Mouse (Mus musculus) spleen, postnatal 14 days (tissue): ENCODE measurements at regions not wholly inside any gene's neighbourhood (a gene's known extent, or its start where the extent isn't known, plus 50 kb on each side); places are given as distances from the start of the nearest gene placed in this dataset.

Experiments
- DNase-seq, 2 experiments: peaks; one replicate each; pipeline ENCODE4 v3.0.0; 2021 to 2022; ENCODE audit warnings: low spot score in 2 of 2

GRCm38 (mm10) chr9:63896073-63896807, 125.6 kb downstream of the Smad6 start:
- no peak for DNase-seq

- DNase-seq = no peak
Observed at GRCm38 (mm10) chr9:63892235-63892971, 129.5 kb downstream of the Smad6 start.

DNA sequence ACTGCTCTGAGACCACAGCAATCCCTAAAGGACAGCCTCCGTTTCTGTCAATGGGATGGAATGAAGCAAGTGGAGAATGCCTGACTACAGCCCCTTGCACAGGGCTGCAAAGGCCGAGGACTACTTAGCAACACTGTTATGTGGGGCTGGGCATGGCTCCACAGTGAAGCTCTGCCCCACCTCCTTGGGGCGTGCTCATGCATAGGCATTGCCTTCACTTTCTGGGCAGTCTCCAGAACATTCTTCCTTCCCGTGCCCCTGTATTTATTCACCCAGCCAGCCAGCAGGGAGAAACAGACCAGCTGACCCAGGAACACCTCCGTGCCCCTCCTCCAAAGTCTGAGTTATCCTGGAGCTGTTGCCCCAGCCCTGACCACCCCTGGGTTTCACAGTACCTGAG, 131.1 kb downstream of the Smad6 start:
- DNase-seq = no peak

DNA sequence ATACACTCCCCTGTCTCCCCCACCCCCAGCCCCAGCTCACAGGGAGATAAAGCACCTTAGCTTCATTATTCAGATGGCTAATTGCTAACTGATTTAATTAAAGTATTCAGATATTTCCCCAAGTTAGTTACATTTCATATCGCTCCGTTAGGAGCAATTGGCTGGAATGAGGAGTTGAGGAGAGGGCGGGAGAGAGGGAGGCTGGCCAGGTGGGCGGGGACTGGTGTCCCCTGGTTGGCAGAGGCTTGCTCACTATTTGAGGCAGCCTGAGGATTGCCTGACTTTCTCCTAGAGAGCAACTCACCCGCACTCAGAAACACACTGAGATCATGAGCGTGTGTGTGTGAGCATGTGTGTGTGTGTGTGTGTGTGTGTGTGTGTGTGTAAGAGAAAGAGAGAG, 131.8 kb upstream of the Smad3 start:
- no peak for DNase-seq

GRCm38 (mm10) chr9:63884971-63885370, 127.2 kb upstream of the Smad3 start:
- no peak for DNase-seq

- DNase-seq = no peak
Observed at GRCm38 (mm10) chr9:63883738-63884520, 126.1 kb upstream of the Smad3 start.

DNA sequence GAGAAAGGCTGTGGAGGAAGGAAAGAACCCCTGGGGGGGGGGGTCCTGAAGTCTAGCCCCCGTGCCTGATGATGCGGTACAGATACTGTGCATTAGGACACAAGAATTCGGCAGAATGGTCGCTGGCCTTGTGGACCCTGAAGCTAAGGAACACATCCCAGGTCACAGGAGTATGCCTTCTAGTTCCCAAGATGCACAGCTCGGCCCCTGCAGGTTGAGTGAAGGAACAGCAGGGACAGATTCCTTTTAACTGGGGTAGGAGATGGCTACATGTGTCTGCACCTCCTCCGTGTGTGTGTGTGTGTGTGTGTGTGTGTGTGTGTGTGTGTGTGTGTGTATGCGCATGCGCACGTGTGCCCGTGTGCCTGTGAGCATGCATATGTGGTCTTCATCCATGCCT, 123.9 kb upstream of the Smad3 start:
- no peak for DNase-seq

DNA sequence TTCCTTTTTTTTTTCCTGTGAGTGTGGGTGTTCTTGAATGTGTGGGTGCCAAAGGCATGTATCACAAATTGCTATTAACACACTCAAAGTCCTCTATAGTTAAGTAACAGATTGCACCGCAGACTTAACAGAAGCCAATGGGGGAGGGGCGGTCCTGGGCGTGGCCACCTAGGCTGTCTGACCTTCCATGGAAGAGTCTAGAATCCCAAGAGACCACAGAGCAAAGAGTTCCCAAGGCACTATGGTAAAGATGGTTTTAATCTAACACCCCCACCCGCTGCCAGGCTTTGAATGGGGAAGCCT, 123.4 kb upstream of the Smad3 start:
- DNase-seq = no peak

- no peak for DNase-seq
Observed at GRCm38 (mm10) chr9:63880487-63881260, 122.9 kb upstream of the Smad3 start.

- DNase-seq = no peak
Observed at GRCm38 (mm10) chr9:63879710-63880428, 122.1 kb upstream of the Smad3 start.

DNA sequence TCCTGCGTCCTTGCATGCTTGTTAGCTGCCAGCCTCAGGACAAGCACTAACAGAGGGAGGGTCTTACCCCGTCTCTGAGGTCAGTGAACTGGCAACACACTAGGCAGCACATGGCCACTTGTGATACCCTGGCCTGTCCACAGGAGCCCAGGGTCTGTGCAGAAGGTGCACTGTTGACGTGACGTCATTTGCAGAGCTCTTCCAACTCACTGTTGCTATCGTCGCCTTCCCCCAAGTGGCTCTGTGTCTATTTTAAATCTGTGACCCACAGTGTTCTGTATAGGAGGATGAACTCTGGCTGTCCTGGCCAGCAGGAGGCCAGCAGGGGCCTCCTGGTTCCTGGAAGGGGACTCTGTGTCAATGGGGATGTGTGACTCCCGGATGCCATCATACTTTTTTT, 120.1 kb upstream of the Smad3 start:
- DNase-seq = no peak

- DNase-seq = no peak
Observed at GRCm38 (mm10) chr9:63876886-63877285, 119.1 kb upstream of the Smad3 start.

DNA sequence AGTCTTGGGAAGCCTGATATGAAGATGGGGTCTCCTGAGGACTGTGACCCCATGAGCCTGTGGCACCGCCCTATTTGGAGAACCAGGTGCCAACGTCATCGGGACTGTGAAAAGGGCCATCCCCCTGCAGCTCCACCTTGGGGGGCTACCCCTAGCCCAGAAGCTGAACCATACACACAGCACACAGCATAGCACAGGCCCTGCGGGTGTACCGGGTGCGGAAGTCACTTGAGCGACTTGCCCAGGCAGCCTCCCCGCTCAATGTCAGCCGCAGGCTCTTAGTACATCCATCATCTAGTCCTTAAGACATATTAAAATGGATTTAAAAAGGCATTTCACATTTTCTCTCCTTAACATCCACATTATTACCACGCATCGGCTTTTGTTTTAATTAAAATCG, 118.2 kb upstream of the Smad3 start:
- DNase-seq = no peak

DNA sequence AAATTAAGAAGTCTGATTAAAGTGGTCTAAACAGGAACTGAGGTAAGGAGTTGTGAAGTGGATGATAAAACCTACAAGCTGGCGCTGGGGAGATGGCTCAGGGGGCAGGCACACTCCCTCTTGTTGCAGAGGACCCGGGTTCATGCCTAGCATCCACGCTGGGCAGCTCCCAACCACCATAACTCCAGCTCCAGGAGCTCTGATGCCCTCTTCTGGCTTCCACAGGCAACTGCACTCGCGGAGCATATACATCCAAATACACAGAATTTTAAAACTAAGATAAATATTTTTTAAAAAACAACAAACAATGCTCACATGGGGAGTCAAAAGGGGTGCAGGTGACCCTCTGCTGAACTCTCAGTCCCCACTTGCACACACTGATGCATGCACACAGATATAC, 117.4 kb upstream of the Smad3 start:
- DNase-seq = no peak

- no peak for DNase-seq
Observed at GRCm38 (mm10) chr9:63864350-63864749, 106.6 kb upstream of the Smad3 start.

- DNase-seq = no peak
Observed at GRCm38 (mm10) chr9:63863328-63863727, 105.5 kb upstream of the Smad3 start.

- no peak for DNase-seq
Observed at GRCm38 (mm10) chr9:63862427-63862826, 104.6 kb upstream of the Smad3 start.

DNA sequence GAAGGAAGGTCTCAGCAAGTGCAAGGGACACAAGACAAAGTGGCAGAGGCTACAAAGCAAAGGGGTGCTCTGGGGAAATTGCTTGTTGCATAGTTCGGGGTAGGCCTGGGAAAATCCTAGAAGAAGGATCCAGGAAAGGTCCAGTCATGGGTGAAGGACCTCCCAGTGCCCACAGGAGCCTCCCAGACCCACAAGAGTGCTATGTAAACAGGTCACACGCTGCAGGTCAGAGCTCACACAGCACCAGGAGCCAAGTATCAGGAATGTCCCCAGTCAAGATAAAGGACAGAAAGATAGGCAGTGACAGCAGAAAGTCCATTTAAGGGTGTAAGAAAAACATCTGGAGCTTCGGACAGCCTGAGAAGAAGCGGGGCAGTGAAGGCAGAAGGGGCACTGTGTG, 103.6 kb upstream of the Smad3 start:
- DNase-seq = no peak

DNA sequence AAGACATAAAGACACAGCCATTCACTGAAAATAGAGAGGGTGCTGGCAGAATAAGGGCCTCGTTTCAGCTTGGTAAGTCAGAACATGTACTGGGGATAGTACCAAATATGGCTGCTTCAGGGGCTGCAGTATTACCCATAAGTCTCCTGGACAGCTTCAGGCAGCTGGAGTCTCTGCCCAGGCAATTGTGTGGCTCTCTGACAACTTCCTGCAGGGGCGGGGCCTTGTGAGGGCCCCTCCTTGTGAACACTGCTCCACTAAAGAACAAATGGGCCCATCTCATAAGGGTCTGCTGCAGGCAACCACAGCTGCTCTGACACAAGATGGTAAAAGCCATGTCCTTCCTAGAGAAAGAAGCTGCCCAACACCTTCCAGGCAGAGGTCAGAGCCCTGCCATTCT, 102.4 kb upstream of the Smad3 start:
- no peak for DNase-seq

- DNase-seq = no peak
Observed at GRCm38 (mm10) chr9:63856065-63856736, 98.4 kb upstream of the Smad3 start.

GRCm38 (mm10) chr9:63851809-63852208, 94.0 kb upstream of the Smad3 start:
- DNase-seq = no peak
